Mouse (Mus musculus): ENCODE measurements around the gene Mansc4. TPM values are rescaled to one million over a fixed set of nuclear protein-coding genes. Genes with fewer than 3 reads are reported as not detected.

The Mansc4 gene
- polyA plus RNA-seq, 1 experiment = 0.10 TPM

- H3K4me3 ChIP-seq = no peak overlapping the region
- TF ChIP-seq CEBPB (IDR thresholded peaks at IDR 0.05; ENCODE audit: insufficient read depth, poor library complexity, severe bottlenecking) = no peak
- TF ChIP-seq E2F4 (IDR thresholded peaks at IDR 0.05; ENCODE audit: insufficient read depth) = no peak
- TF ChIP-seq MYOG (IDR thresholded peaks at IDR 0.05; ENCODE audit: control insufficient read depth in 1 of 3, insufficient read depth in 1 of 3, insufficient read length in 2 of 3, low read depth in 2 of 3) = no peak
- no peak for TF ChIP-seq TCF3 (IDR thresholded peaks at IDR 0.05; ENCODE audit: insufficient read length, low read depth)
- TF ChIP-seq REST (IDR thresholded peaks at IDR 0.05; ENCODE audit: insufficient read depth, insufficient read length) = no peak
- TF ChIP-seq MAX (IDR thresholded peaks at IDR 0.05; ENCODE audit: low read depth) = no peak
- TF ChIP-seq USF1 (IDR thresholded peaks at IDR 0.05; ENCODE audit: low read depth) = no peak
- no peak for TF ChIP-seq SRF (IDR thresholded peaks at IDR 0.05; ENCODE audit: control insufficient read depth, insufficient read length, low read depth)
- no peak for TF ChIP-seq TCF12 (IDR thresholded peaks at IDR 0.05; ENCODE audit: insufficient read depth, poor library complexity, severe bottlenecking)
- TF ChIP-seq POLR2A (IDR thresholded peaks at IDR 0.05; ENCODE audit: insufficient read length, low read depth) = no peak
- TF ChIP-seq POLR2AphosphoS2 (IDR thresholded peaks at IDR 0.05; ENCODE audit: insufficient read length, low read depth) = no peak
- TF ChIP-seq MYOD1 (IDR thresholded peaks at IDR 0.05; ENCODE audit: control insufficient read depth in 1 of 3, insufficient read length in 2 of 3, low read depth in 2 of 3) = no peak
These were observed 9.3 kb upstream of the Mansc4 start for GRCm38 (mm10) chr6:147096109-147096508.

GRCm38 (mm10) chr6:147094771-147095170 lies 7.9 kb upstream of the Mansc4 start:
- Histone ChIP-seq H3K36me3 (ENCODE audit: control insufficient read depth, insufficient read depth) (peaks cover 4% of the 10 kb centered on the region), H3K27me3 (ENCODE audit: control insufficient read depth, insufficient read depth, insufficient read length) (no peaks in the 10 kb centered on the region), H3K79me2 (ENCODE audit: control insufficient read depth, insufficient read depth) (peaks cover 24% of the 10 kb centered on the region), H3K4me2 (ENCODE audit: low read depth) (no peak overlapping the region), H3K4me3 (no peak overlapping the region), H3ac (ENCODE audit: control insufficient read depth, insufficient read length) (no peak overlapping the region)
- TF ChIP-seq MYOG (IDR thresholded peaks at IDR 0.05; ENCODE audit: control insufficient read depth in 1 of 3, insufficient read depth in 1 of 3, insufficient read length in 2 of 3, low read depth in 2 of 3) = no peak

More at GRCm38 (mm10) chr6:147096109-147096508, 9.3 kb upstream of the Mansc4 start:
- Histone ChIP-seq H3ac (ENCODE audit: control insufficient read depth, insufficient read length) (no peak overlapping the region), H3K4me2 (ENCODE audit: low read depth) (no peak overlapping the region), H3K79me2 (ENCODE audit: control insufficient read depth, insufficient read depth) (peaks cover 24% of the 10 kb centered on the region), H3K27me3 (ENCODE audit: control insufficient read depth, insufficient read depth, insufficient read length) (no peaks in the 10 kb centered on the region), H3K36me3 (ENCODE audit: control insufficient read depth, insufficient read depth) (peaks cover 4% of the 10 kb centered on the region)

- H3K36me3 ChIP-seq (ENCODE audit: control insufficient read depth, insufficient read depth) = peaks cover 4% of the 10 kb centered on the region
- H3K4me3 ChIP-seq = peak overlapping the region; percentile 67
- H3ac ChIP-seq (ENCODE audit: control insufficient read depth, insufficient read length) = peak overlapping the region; percentile 58
- TF ChIP-seq USF1 (IDR thresholded peaks at IDR 0.05; ENCODE audit: low read depth) (no peak), POLR2A (IDR thresholded peaks at IDR 0.05; ENCODE audit: insufficient read length, low read depth) (no peak), MAX (IDR thresholded peaks at IDR 0.05; ENCODE audit: low read depth) (no peak), MYOG (IDR thresholded peaks at IDR 0.05; ENCODE audit: control insufficient read depth in 1 of 3, insufficient read depth in 1 of 3, insufficient read length in 2 of 3, low read depth in 2 of 3) (no peak), SRF (IDR thresholded peaks at IDR 0.05; ENCODE audit: control insufficient read depth, insufficient read length, low read depth) (no peak), TCF3 (IDR thresholded peaks at IDR 0.05; ENCODE audit: insufficient read length, low read depth) (no peak)
- H3K27me3 ChIP-seq (ENCODE audit: control insufficient read depth, insufficient read depth, insufficient read length) = no peaks in the 10 kb centered on the region
- H3K4me2 ChIP-seq (ENCODE audit: low read depth) = peak overlapping the region; percentile 90
- peaks cover 24% of the 10 kb centered on the region for H3K79me2 ChIP-seq (ENCODE audit: control insufficient read depth, insufficient read depth)
These were observed 5.3 kb upstream of the Mansc4 start for GRCm38 (mm10) chr6:147092136-147092535.

GRCm38 (mm10) chr6:147091136-147092120 lies 4.6 kb upstream of the Mansc4 start, which contains the start of gene Klhl42:
TSS of gene Klhl42 (plus strand) at chr6:147091379.
- H3K4me3 ChIP-seq = peak within 1 kb of the TSS; percentile 67
- H3ac ChIP-seq (ENCODE audit: control insufficient read depth, insufficient read length) = peak within 1 kb of the TSS; percentile 58
- TF ChIP-seq TCF12 (IDR thresholded peaks at IDR 0.05; ENCODE audit: insufficient read depth, poor library complexity, severe bottlenecking) = no peak
- no peak for TF ChIP-seq REST (IDR thresholded peaks at IDR 0.05; ENCODE audit: insufficient read depth, insufficient read length)
- peak; percentile 84 for TF ChIP-seq POLR2A (IDR thresholded peaks at IDR 0.05; ENCODE audit: insufficient read length, low read depth)
- peak; percentile 86 for TF ChIP-seq POLR2AphosphoS2 (IDR thresholded peaks at IDR 0.05; ENCODE audit: insufficient read length, low read depth)
- peak in 2 of 3 experiments; percentile 45 to 54 for TF ChIP-seq MYOG (IDR thresholded peaks at IDR 0.05; ENCODE audit: control insufficient read depth in 1 of 3, insufficient read depth in 1 of 3, insufficient read length in 2 of 3, low read depth in 2 of 3)
- TF ChIP-seq MYOD1 (IDR thresholded peaks at IDR 0.05; ENCODE audit: control insufficient read depth in 1 of 3, insufficient read length in 2 of 3, low read depth in 2 of 3) = no peak
- H3K36me3 ChIP-seq (ENCODE audit: control insufficient read depth, insufficient read depth) = peaks cover 4% of the 10 kb centered on the region
- peaks cover 24% of the 10 kb centered on the region for H3K79me2 ChIP-seq (ENCODE audit: control insufficient read depth, insufficient read depth)
- H3K4me2 ChIP-seq (ENCODE audit: low read depth) = peak within 1 kb of the TSS; percentile 94
- no peaks in the 10 kb centered on the region for H3K27me3 ChIP-seq (ENCODE audit: control insufficient read depth, insufficient read depth, insufficient read length)

- TF ChIP-seq USF1 (IDR thresholded peaks at IDR 0.05; ENCODE audit: low read depth) = no peak
- TF ChIP-seq POLR2AphosphoS2 (IDR thresholded peaks at IDR 0.05; ENCODE audit: insufficient read length, low read depth) = no peak
- no peak for TF ChIP-seq CEBPB (IDR thresholded peaks at IDR 0.05; ENCODE audit: insufficient read depth, poor library complexity, severe bottlenecking)
- no peak for TF ChIP-seq SRF (IDR thresholded peaks at IDR 0.05; ENCODE audit: control insufficient read depth, insufficient read length, low read depth)
- no peak for TF ChIP-seq POLR2A (IDR thresholded peaks at IDR 0.05; ENCODE audit: insufficient read length, low read depth)
- TF ChIP-seq MYOD1 (IDR thresholded peaks at IDR 0.05; ENCODE audit: control insufficient read depth in 1 of 3, insufficient read length in 2 of 3, low read depth in 2 of 3) = no peak
- Histone ChIP-seq H3K4me2 (ENCODE audit: low read depth) (no peak overlapping the region), H3K36me3 (ENCODE audit: control insufficient read depth, insufficient read depth) (peaks cover 4% of the 10 kb centered on the region), H3ac (ENCODE audit: control insufficient read depth, insufficient read length) (no peak overlapping the region), H3K4me3 (peak overlapping the region; percentile 67), H3K79me2 (ENCODE audit: control insufficient read depth, insufficient read depth) (peaks cover 21% of the 10 kb centered on the region), H3K27me3 (ENCODE audit: control insufficient read depth, insufficient read depth, insufficient read length) (no peaks in the 10 kb centered on the region)
These were observed 3.4 kb upstream of the Mansc4 start for GRCm38 (mm10) chr6:147090191-147090590.

Data from myocyte (in vitro differentiated cells).